Mouse (Mus musculus): ENCODE data around the gene Vdr. TPM values are rescaled to one million over a fixed set of nuclear protein-coding genes. Genes with fewer than 3 reads are reported as not detected.
A peak's percentile ranks its signal among the peaks of the same experiment; 100 is the strongest.

The Vdr gene
- polyA plus RNA-seq, 1 experiment from 2014 or later = 0.22 TPM

DNA sequence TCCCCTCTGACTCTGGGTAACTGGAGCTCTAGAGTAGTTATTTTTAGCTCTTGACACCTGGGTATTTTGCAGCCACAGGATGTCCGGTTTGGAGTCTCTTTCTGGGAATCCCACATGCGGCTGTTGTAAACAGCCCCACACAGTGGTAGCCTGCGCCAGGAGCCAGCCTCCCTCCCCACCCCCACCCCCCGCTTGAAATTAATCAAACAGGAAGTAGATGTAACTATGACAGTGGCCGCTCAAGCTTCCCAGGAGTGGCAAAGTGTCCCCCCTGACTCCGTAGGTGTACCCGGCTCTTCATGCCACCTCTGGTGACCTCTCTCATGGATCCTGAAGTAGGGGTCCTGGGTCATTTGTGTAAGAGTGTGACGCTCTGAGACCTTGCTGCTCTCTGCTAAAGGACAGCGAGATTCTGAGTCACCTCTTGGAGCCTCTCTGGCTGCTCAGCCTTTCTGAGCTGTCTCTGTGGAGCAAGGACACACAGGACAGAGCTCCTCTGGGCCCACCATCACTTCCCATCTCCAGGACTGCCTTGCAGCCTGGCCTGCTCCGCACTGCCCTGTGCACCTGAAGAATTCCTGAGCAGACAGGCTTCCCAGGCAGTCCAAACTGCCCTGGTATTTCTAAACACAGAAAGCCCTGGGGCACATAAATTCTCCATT lies 89.0 kb downstream of the Vdr start:
- Histone ChIP-seq H3K4me1 (replicated peaks) (peaks cover 64% of the 10 kb centered on the region), H3K27ac (peak overlapping the region; percentile 72), H3K9ac (peak overlapping the region; percentile 9; the same call in 1 of the 2 replicates), H3K9me3 (replicated peaks) (no peaks in the 10 kb centered on the region), H3K36me3 (0 out of 2 replicates have a peak, but pooled peaks cover 4% of the 10 kb centered on the region), H3K4me2 (0 out of 2 replicates have a peak overlapping the region, but pooled peaks have one; percentile 6), H3K4me3 (replicated peaks) (no peak overlapping the region), H3K27me3 (no peaks in the 10 kb centered on the region)
- no peak for DNase-seq
- WGBS (ENCODE audit: insufficient replicate concordance) = 34% methylated on average over 10 of the region's 10 CpGs
- no peak for ATAC-seq (ENCODE audit: low read depth)

DNA sequence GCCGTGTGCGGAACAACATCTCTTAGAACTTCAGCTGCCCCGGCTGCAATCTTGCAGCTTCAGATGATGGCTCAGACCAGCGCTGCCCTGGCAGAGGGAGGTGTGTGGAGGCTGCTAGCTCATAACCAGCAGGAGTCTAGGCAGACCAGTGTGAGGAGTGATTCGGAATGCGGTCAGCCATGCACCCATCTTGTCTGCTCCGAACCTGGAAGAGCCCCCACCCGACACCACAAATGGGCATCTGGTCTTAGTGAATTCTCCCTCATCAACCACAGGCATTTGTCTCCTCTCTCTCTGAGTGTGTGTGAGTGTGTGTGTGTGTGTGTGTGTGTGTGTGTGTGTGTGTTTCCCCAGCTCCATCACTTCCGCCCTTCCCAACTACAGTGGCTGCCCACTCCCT lies 90.5 kb downstream of the Vdr start:
- no peak overlapping the region for H3K27ac ChIP-seq
- DNase-seq (no peak), ATAC-seq (ENCODE audit: low read depth) (no peak)
- no peak overlapping the region for H3K4me2 ChIP-seq
- no peaks in the 10 kb centered on the region for H3K9me3 ChIP-seq (replicated peaks)
- H3K27me3 ChIP-seq = no peaks in the 10 kb centered on the region
- no peak overlapping the region for H3K9ac ChIP-seq
- WGBS (ENCODE audit: insufficient replicate concordance) = 86% methylated on average over 9 of the region's 9 CpGs
- H3K4me3 ChIP-seq (replicated peaks) = no peak overlapping the region
- H3K4me1 ChIP-seq (replicated peaks) = peaks cover 61% of the 10 kb centered on the region
- 0 out of 2 replicates have a peak, but pooled peaks cover 4% of the 10 kb centered on the region for H3K36me3 ChIP-seq

GRCm38 (mm10) chr15:97816199-97816994 lies 94.0 kb downstream of the Vdr start:
- ATAC-seq (ENCODE audit: low read depth) (no peak), DNase-seq (no peak)
- Histone ChIP-seq H3K9me3 (replicated peaks) (no peaks in the 10 kb centered on the region), H3K36me3 (no peaks in the 10 kb centered on the region), H3K27ac (no peak overlapping the region), H3K4me3 (replicated peaks) (no peak overlapping the region), H3K4me2 (no peak overlapping the region), H3K27me3 (no peaks in the 10 kb centered on the region), H3K9ac (no peak overlapping the region), H3K4me1 (replicated peaks) (peaks cover 44% of the 10 kb centered on the region)
- 60% methylated on average over 13 of the region's 17 CpGs for WGBS (ENCODE audit: insufficient replicate concordance)

GRCm38 (mm10) chr15:97815254-97815653 lies 95.2 kb downstream of the Vdr start:
- Histone ChIP-seq H3K27ac (peak overlapping the region; percentile 19; the same call in 1 of the 2 replicates), H3K27me3 (no peaks in the 10 kb centered on the region), H3K4me2 (no peak overlapping the region), H3K4me3 (replicated peaks) (no peak overlapping the region), H3K4me1 (replicated peaks) (peaks cover 34% of the 10 kb centered on the region), H3K36me3 (peaks cover 8% of the 10 kb centered on the region; the same call in 1 of the 2 replicates), H3K9ac (no peak overlapping the region), H3K9me3 (replicated peaks) (no peaks in the 10 kb centered on the region)
- 68% methylated on average over 4 of the region's 4 CpGs for WGBS (ENCODE audit: insufficient replicate concordance)
- ATAC-seq (ENCODE audit: low read depth) (no peak), DNase-seq (no peak)

- no peak overlapping the region for H3K4me3 ChIP-seq (replicated peaks)
- WGBS (ENCODE audit: insufficient replicate concordance) = 53% methylated on average over 5 of the region's 5 CpGs
- H3K9me3 ChIP-seq (replicated peaks) = no peaks in the 10 kb centered on the region
- no peak for ATAC-seq (ENCODE audit: low read depth)
- no peak for DNase-seq
- peaks cover 34% of the 10 kb centered on the region for H3K4me1 ChIP-seq (replicated peaks)
- H3K27me3 ChIP-seq = no peaks in the 10 kb centered on the region
- H3K27ac ChIP-seq = peak overlapping the region; percentile 19; the same call in 1 of the 2 replicates
- no peak overlapping the region for H3K9ac ChIP-seq
- peaks cover 13% of the 10 kb centered on the region for H3K36me3 ChIP-seq
- no peak overlapping the region for H3K4me2 ChIP-seq
Observed at GRCm38 (mm10) chr15:97814703-97815102, 95.7 kb downstream of the Vdr start.

DNA sequence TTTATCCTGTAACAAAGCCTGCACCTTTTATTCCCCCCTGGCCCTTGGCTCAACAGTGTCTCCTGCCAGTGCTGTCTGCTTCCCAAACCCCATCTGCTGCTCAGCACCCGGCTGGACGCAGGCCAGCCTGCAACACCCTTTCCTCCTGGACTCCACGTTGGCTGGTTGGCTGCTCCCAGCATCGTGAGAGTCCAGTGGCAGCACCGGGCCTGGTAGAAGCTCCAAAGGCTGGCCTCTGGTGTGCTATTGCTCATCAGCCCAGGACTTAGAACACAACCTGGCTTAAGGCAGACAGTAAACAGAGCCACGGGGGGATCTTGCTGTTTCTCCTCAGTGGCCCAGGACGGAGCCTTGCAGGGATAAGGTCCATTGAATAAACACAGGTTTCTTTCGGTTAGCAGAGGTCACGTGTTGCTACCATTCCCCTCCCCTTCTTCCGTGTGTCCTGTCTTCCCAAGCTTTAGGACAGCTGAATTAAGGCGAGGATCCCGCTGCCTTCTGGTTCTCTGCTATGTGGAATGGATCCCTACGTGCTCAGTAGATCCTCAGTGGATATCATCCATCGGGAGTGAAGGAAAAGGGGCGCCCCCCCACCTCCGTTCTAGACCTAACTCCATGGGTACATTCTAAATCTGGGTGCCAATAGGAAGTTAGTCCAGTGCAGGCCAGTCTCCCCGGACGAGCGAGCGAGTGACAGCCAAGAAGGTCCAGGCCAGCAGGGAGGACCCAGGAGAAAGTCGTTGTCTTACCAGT lies 96.8 kb downstream of the Vdr start:
- no peaks in the 10 kb centered on the region for H3K27me3 ChIP-seq
- H3K27ac ChIP-seq = no peak overlapping the region
- H3K4me2 ChIP-seq = no peak overlapping the region
- peaks cover 34% of the 10 kb centered on the region for H3K4me1 ChIP-seq (replicated peaks)
- H3K4me3 ChIP-seq (replicated peaks) = no peak overlapping the region
- DNase-seq = no peak
- 68% methylated on average over 21 of the region's 21 CpGs for WGBS (ENCODE audit: insufficient replicate concordance)
- no peak for ATAC-seq (ENCODE audit: low read depth)
- no peaks in the 10 kb centered on the region for H3K9me3 ChIP-seq (replicated peaks)
- no peak overlapping the region for H3K9ac ChIP-seq
- peaks cover 17% of the 10 kb centered on the region for H3K36me3 ChIP-seq

GRCm38 (mm10) chr15:97812875-97813274 lies 97.6 kb downstream of the Vdr start:
- no peak overlapping the region for H3K4me2 ChIP-seq
- ATAC-seq (ENCODE audit: low read depth) (no peak), DNase-seq (no peak)
- no peak overlapping the region for H3K4me3 ChIP-seq (replicated peaks)
- peaks cover 31% of the 10 kb centered on the region for H3K4me1 ChIP-seq (replicated peaks)
- H3K27ac ChIP-seq = no peak overlapping the region
- H3K36me3 ChIP-seq = peaks cover 25% of the 10 kb centered on the region
- H3K27me3 ChIP-seq = no peaks in the 10 kb centered on the region
- 63% methylated on average over 7 of the region's 7 CpGs for whole genome bisulfite sequencing (ENCODE audit: insufficient replicate concordance)
- no peak overlapping the region for H3K9ac ChIP-seq
- H3K9me3 ChIP-seq (replicated peaks) = no peaks in the 10 kb centered on the region

DNA sequence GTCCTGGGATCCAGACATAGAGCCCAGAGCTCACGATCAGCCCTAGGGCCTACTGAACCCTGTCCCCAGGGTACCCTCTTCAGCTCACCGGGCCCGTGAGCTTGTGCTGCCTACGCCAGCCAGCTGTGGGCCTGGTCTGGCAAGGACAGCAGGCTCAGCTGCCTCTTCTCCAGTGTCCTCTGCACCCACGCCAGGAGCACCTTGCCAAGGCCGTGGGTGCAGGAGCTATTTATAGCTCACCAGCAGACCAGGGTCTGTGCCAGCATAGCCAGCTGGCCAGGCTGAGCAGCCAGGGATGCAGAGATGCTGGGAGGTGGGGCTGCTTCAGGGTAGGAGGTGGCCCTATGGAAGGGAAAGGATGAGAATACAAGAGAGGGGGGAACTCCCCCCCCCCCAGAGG lies 98.3 kb downstream of the Vdr start:
- no peak for ATAC-seq (ENCODE audit: low read depth)
- no peak overlapping the region for H3K4me2 ChIP-seq
- peaks cover 31% of the 10 kb centered on the region for H3K36me3 ChIP-seq
- H3K27ac ChIP-seq = no peak overlapping the region
- H3K9me3 ChIP-seq (replicated peaks) = no peaks in the 10 kb centered on the region
- peaks cover 30% of the 10 kb centered on the region for H3K4me1 ChIP-seq (replicated peaks)
- no peak overlapping the region for H3K9ac ChIP-seq
- no peak for DNase-seq
- no peak overlapping the region for H3K4me3 ChIP-seq (replicated peaks)
- WGBS (ENCODE audit: insufficient replicate concordance) = 75% methylated on average over 6 of the region's 6 CpGs
- H3K27me3 ChIP-seq = no peaks in the 10 kb centered on the region

GRCm38 (mm10) chr15:97811307-97811706 lies 99.1 kb downstream of the Vdr start:
- Histone ChIP-seq H3K9ac (no peak overlapping the region), H3K36me3 (peaks cover 34% of the 10 kb centered on the region), H3K4me1 (replicated peaks) (peaks cover 30% of the 10 kb centered on the region), H3K27me3 (no peaks in the 10 kb centered on the region), H3K27ac (no peak overlapping the region), H3K4me3 (replicated peaks) (no peak overlapping the region), H3K9me3 (replicated peaks) (no peaks in the 10 kb centered on the region), H3K4me2 (no peak overlapping the region)
- DNase-seq (no peak), ATAC-seq (ENCODE audit: low read depth) (no peak)
- 78% methylated on average over 9 of the region's 9 CpGs for WGBS (ENCODE audit: insufficient replicate concordance)

DNA sequence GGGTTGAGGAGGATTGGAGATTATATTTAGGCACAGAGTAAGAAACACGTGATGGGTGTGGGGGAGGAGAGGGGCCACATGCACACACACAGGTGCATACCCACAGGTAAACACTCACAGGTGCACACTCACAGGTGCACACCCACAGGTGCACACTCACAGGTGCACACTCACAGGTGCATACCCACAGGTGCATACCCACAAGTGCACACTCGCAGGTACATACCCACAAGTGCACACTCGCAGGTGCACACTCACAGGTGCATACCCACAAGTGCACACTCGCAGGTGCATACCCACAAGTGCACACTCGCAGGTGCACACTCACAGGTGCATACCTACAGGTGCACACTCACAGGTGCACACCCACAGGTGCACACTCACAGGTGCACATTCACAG lies 100.0 kb downstream of the Vdr start:
- Histone ChIP-seq H3K36me3 (peaks cover 36% of the 10 kb centered on the region), H3K27ac (no peak overlapping the region), H3K27me3 (no peaks in the 10 kb centered on the region), H3K4me1 (replicated peaks) (peaks cover 23% of the 10 kb centered on the region), H3K9ac (no peak overlapping the region), H3K4me3 (replicated peaks) (no peak overlapping the region), H3K4me2 (no peak overlapping the region), H3K9me3 (replicated peaks) (no peaks in the 10 kb centered on the region)
- no peak for DNase-seq
- no peak for ATAC-seq (ENCODE audit: low read depth)
- WGBS (ENCODE audit: insufficient replicate concordance) = 77% methylated on average over 5 of the region's 5 CpGs

DNA sequence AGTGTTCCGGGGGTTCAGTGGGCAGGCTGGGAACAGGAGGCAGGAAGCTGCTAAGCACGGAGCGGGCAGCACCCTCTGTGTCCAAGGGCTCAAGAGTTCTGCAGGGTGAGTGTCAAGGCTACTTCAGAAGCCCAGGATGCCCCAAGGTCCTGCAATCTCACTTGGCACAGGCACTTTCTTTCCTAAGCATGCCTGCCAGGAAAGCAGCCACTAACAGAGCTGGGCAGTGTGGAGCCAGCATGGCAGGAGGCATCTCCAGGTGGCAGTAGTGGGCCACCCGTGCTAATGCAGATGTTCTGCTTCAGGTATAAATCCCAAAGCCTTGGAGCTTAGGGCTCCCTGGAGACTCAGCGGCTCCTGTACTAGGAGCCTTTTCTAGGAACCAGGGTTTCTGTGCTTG lies 100.5 kb downstream of the Vdr start:
- 82% methylated on average over 5 of the region's 5 CpGs for WGBS (ENCODE audit: insufficient replicate concordance)
- H3K9ac ChIP-seq = no peak overlapping the region
- DNase-seq (no peak), ATAC-seq (ENCODE audit: low read depth) (no peak)
- H3K36me3 ChIP-seq = peaks cover 38% of the 10 kb centered on the region
- no peak overlapping the region for H3K4me3 ChIP-seq (replicated peaks)
- H3K4me1 ChIP-seq (replicated peaks) = peaks cover 18% of the 10 kb centered on the region
- H3K4me2 ChIP-seq = no peak overlapping the region
- no peaks in the 10 kb centered on the region for H3K27me3 ChIP-seq
- H3K9me3 ChIP-seq (replicated peaks) = no peaks in the 10 kb centered on the region
- no peak overlapping the region for H3K27ac ChIP-seq

All from liver, embryonic 13.5 days (tissue).